Mouse (Mus musculus): Measurements from ENCODE around the gene Synj2.

GRCm38 (mm10) chr17:6007902-6008301 lies 66.8 kb downstream of the Synj2 start:
- TF ChIP-seq CTCF (IDR thresholded peaks at IDR 0.05; ENCODE audit: extremely low read depth, insufficient read depth, insufficient read length, insufficient replicate concordance) (no peak), POLR2A (IDR thresholded peaks at IDR 0.05; ENCODE audit: low read depth, low read length) (no peak)
